Mouse (Mus musculus) heart, adult 9 months (tissue): Measurements from ENCODE around the gene Ush2a.

Experiments used
- DNase-seq, 2 experiments: peaks; one replicate each; pipeline ENCODE4 v3.0.0; 2022; ENCODE audit warnings: low spot score in 2 of 2

The Ush2a gene

GRCm38 (mm10) chr1:188261903-188262682, at the start of gene Ush2a:
Gene Ush2a, plus strand, starts transcription at chr1:188262023.
- no peak for DNase-seq

GRCm38 (mm10) chr1:188214885-188215611, 46.8 kb upstream of the Ush2a start:
- no peak for DNase-seq

GRCm38 (mm10) chr1:188221226-188221792, 40.5 kb upstream of the Ush2a start:
- no peak for DNase-seq

- DNase-seq = no peak
These were observed 28.6 kb upstream of the Ush2a start for GRCm38 (mm10) chr1:188233036-188233724.

GRCm38 (mm10) chr1:188238636-188239035, 23.2 kb upstream of the Ush2a start:
- DNase-seq = no peak

GRCm38 (mm10) chr1:188241766-188242165, 20.1 kb upstream of the Ush2a start:
- DNase-seq = no peak

- DNase-seq = no peak
These were observed 4.3 kb upstream of the Ush2a start for GRCm38 (mm10) chr1:188257500-188257899.

- no peak for DNase-seq
These were observed 1.3 kb upstream of the Ush2a start for GRCm38 (mm10) chr1:188260259-188261107.

- DNase-seq = no peak
These were observed 5.4 kb downstream of the Ush2a start for GRCm38 (mm10) chr1:188267127-188267722.

GRCm38 (mm10) chr1:188269071-188269470, 7.2 kb downstream of the Ush2a start:
- no peak for DNase-seq

- DNase-seq = no peak
These were observed 51.5 kb downstream of the Ush2a start for GRCm38 (mm10) chr1:188313303-188313702.

- no peak for DNase-seq
These were observed 54.8 kb downstream of the Ush2a start for GRCm38 (mm10) chr1:188316574-188316973.

GRCm38 (mm10) chr1:188320204-188320603, 58.4 kb downstream of the Ush2a start:
- DNase-seq = no peak

GRCm38 (mm10) chr1:188321534-188321933, 59.7 kb downstream of the Ush2a start:
- no peak for DNase-seq

- DNase-seq = no peak
These were observed 68.6 kb downstream of the Ush2a start for GRCm38 (mm10) chr1:188330406-188330805.

- no peak for DNase-seq
These were observed 72.1 kb downstream of the Ush2a start for GRCm38 (mm10) chr1:188333936-188334335.

GRCm38 (mm10) chr1:188347762-188348161, 85.9 kb downstream of the Ush2a start:
- no peak for DNase-seq

GRCm38 (mm10) chr1:188354726-188355125, 92.9 kb downstream of the Ush2a start:
- DNase-seq = no peak

GRCm38 (mm10) chr1:188363548-188363947, 101.7 kb downstream of the Ush2a start:
- peak in 1 of 2 experiments; percentile 1 for DNase-seq

- DNase-seq = no peak
These were observed 123.4 kb downstream of the Ush2a start for GRCm38 (mm10) chr1:188385180-188385579.
